Mouse (Mus musculus) adrenal gland, adult 18-20 months (tissue): ENCODE measurements at regions not wholly inside any gene's neighbourhood (a gene's known extent, or its start where the extent isn't known, plus 50 kb on each side); places are given as distances from the start of the nearest gene placed in this dataset.

ENCODE experiments used
- DNase-seq, 2 experiments: peaks; one replicate each; pipeline ENCODE4 v3.0.0; 2021 to 2022; ENCODE audit warnings: low spot score in 2 of 2

GRCm38 (mm10) chr16:53480664-53481063, 1026.8 kb upstream of the Alcam start:
- no peak for DNase-seq

DNA sequence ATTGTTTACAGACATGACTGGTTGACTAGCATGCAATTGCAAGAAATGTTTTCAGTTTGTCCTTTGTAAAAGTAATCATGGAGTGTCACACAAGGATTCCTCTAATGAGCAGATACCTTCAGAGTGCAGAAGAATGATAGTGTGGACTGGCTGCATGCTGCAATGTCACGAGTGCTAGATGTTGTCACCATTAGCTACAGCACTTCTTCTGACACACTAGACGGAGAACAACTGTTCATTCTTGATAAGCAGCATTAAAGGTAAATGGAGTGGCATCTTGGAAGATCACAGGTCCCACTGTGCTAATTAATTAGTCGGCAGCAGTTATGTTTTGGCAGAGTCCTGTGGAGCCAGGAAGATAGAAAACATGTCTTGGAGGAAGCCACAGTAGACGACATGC, 985.6 kb upstream of the Alcam start:
- DNase-seq = no peak

DNA sequence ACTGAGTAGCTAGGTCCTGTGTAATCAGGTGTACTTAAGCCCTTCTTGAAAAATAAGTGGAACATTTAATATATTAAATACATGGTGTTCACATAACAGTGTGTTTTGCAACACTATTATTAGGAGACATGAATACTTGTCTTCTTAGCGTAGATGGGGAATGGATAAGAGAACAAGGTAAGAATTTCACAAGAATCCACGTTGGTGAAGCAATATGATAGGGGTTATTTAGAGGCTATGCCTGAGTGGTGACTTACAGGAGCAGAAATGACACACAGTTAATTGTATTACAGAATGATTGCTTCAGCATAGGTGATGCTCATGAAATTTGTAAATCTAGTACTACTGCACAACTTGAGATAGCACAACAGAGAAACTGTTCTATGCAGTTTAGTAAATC, 964.5 kb upstream of the Alcam start:
- no peak for DNase-seq

GRCm38 (mm10) chr16:53385176-53385575, 931.3 kb upstream of the Alcam start:
- no peak for DNase-seq

DNA sequence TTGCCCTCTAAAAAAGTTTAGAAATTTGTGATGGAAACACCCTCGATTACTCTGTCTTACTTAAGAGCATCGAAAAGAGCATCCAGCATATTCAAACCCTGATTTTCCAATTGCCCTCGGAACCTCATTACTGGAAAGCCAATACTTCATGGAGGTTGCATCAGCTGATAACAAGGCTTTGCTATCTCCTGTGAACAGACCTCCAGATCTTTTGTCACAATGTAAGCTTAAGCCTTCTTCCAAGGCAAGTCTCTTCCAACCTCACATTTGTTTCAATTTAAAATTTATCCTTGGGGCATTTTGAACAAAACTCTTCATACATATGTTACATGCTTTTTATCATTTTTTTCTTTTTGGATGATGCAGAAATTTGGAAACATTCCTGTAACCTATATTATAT, 888.3 kb upstream of the Alcam start:
- no peak for DNase-seq

- DNase-seq = no peak
Measured at GRCm38 (mm10) chr16:53326353-53326752, 872.5 kb upstream of the Alcam start.

GRCm38 (mm10) chr16:53292081-53292480, 838.2 kb upstream of the Alcam start:
- DNase-seq = no peak

DNA sequence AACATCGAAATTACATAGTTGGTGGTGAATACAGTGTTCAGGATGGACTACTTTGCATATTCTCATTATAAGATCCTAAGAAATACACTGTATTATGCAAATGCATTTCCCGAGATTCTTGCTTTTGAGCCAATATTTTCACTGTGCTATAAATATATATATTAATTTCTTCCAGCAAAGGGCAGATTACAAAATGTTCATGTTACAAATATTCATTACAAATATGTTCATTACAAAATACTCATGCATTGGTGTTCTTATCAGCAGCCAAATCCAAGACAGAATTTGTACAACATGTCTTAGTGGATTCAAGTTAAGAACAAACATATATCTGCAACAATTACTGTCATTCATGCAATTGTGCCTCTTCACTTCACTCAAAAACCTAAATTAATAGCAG, 828.1 kb upstream of the Alcam start:
- no peak for DNase-seq

DNA sequence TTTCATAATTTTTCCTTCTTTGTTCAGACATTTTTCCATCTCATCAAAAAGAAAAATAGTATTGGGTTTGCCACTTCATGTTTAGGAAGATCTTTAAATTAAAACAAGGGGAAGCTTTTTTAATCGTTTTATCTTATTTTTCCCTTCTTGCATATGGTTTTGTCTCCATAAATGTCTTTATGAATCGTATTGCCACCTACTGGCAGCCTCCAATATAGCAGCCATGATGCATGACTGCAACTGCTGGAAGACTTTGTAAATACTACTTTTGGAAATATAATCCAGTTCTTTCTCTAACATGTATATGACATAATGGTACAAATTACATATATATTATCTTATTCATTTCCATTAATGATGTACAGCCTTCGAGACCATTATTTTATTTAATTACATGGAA, 812.2 kb upstream of the Alcam start:
- peak; percentile 28 to 46 for DNase-seq

GRCm38 (mm10) chr16:53245365-53245764, 791.5 kb upstream of the Alcam start:
- DNase-seq = no peak

DNA sequence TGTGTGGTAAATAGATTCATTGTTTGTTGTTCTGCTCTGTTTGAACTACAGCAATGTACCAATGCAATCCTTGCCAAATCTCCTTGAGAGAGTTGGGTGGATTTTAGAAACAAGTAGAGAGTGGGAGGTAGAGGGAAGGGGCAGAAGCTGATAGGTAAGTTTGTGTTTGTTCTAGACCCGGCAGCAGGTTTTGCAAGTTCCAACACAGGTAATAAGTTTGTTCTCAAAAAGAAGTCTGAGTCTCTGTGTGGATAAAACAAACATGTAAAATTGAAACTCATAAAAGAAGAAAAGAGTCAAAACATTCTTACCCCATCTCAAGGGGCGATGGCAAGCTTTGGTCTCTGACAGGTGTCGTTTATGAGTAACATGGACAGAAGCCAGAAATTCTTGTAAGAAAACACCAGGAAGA, 788.3 kb upstream of the Alcam start:
- no peak for DNase-seq

- no peak for DNase-seq
Measured at GRCm38 (mm10) chr16:53218886-53219285, 765.0 kb upstream of the Alcam start.

- DNase-seq = no peak
Measured at GRCm38 (mm10) chr16:53201449-53201848, 747.6 kb upstream of the Alcam start.

DNA sequence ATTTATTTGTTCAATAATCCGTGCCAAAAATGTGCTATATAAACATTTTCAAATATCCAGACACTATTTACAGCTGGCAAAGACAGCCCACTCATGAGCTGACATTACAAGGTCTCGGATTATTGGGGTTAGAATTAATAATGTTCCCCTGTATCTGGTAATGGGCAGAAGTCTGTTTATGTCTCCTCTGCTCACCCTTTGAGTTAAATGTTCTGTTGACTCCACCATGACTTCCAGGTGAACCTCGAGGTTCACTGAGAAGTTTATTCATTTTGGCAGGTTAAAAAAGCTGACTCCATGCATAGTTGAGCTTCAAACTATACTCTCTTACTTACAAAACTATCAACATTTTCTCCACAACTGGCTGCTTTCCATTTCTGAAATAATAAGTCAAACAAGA, 732.6 kb upstream of the Alcam start:
- no peak for DNase-seq

DNA sequence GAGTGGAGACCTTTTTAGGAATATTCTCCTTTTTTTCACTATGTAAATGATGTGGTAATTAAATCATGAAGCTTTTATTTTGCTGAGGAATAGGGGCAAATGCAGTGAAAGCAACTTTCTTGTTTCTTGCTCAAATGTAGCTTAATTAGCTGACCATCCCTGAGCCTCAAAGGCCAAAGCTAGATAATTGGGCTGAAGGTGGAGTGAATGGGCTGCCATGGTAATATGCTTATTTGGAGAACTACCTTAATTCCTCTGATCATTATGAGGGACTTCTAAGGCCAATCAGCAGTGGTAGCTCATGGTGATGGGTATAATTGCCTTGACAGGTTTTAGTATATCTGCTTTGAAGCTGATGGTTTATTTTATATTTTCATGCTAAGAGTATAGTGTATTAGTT, 702.5 kb upstream of the Alcam start:
- no peak for DNase-seq

- DNase-seq = no peak
Measured at GRCm38 (mm10) chr16:53130677-53131076, 676.8 kb upstream of the Alcam start.

- DNase-seq = no peak
Measured at GRCm38 (mm10) chr16:53108726-53109125, 654.9 kb upstream of the Alcam start.

DNA sequence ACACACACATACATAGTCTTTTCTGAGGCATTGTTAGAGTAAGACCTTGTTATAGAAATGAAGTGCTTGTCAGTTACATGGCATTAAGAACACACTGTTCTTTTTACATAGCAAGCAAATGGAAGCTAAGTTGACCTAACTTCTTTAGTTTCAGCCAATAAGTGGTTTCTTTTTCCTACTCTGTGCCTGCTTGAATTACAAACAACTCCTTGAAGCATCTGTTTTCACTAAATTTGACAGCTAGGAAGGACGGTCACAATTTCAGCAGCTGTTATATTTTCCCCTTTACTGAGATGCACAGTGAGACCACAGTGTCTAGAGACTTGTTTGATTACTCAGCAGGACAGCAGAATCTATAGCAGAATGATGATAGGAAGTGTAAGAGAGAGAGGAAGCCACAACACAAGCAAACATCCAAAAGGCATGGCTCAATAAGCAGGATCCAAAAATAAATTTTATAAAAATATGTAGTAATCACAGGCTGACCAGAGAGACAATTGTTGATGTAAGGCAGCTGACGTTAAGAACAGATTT, 641.6 kb upstream of the Alcam start:
- DNase-seq = no peak

- DNase-seq = no peak
Measured at GRCm38 (mm10) chr16:53073856-53074568, 620.1 kb upstream of the Alcam start.

DNA sequence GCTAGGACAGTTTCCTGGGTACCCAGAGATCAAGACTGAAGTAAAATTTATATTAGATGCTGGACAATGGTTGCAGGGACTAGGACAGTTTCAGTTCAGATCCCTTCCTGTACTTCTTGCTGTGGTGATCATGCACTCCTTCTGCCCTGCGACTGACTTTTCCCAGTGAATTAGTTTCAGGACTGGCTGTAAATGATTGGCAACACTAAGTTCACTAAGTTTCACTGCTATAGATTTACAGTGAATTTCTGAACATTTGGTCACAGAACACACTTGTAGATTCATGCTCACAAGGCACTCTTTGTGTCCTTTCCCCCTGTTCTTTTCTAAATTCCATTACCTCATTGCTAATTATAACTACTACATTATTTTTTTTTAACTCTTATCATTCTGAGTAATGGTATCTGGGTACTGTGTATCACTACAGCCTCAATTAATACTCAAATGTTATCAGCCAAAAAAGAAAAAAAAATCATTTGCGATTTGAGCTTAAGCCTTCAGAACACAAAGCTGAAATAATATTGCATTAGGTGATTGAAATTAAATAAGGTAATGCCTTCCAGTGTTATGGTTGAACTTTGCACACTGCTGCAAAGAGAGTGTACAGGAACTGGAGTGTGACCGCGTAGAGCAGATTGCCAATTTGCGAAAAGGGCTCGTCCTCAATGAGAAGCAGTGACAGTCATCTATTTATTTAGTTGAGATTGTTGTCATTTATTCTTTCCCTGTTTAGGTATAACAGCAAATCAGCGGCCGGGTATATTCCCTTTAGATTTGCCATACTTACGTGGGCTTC, 618.2 kb upstream of the Alcam start:
- DNase-seq = no peak

DNA sequence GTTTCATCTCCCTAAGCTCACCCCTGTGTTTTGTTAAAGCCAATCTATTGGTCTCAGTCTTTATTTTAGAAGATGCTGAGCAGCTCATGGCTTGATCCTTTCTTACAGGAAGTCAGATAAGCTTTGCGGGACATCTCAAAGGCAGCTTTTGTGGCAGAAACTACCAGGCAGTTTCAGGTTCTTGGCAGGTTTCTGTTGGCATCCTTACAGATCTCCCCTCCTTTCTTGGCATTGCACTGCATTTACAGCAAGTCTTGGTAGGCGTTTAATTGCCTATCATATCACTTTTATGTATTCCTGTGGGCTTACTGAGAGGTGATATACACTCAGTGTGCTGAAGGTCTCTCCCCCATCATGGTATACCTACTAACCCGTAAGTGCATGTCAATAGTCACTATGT, 610.3 kb upstream of the Alcam start:
- no peak for DNase-seq

DNA sequence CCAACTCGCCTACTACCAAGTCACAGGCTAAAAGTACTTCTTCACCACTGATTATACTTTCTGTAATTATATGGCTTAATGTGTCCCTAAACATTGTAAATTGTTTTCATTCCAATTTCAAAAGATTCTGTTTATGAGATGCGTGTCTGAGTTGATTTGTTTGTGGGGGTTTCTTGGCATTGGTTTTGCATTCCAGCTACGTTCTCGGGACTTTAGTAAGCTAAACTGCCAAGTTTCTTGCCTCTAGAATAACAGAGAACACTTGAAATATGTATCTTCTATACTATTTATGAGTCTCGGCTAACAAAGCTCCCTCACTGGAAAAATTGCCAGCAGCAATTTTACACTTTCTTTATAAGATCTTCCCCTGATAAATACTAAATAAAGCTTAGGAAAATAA, 609.2 kb upstream of the Alcam start:
- DNase-seq = no peak

GRCm38 (mm10) chr16:53026056-53026455, 572.2 kb upstream of the Alcam start:
- no peak for DNase-seq
